Mouse (Mus musculus) hindbrain, embryonic 11.5 days (tissue): Measurements from ENCODE around the gene Mecom. TPM values are rescaled to one million over a fixed set of nuclear protein-coding genes. Genes with fewer than 3 reads are reported as not detected.

ENCODE experiments used
- ATAC-seq: fragments of 200-750 bp; cut with Nextera tagmentation; 2 replicates; pipeline ENCODE4 v1.8.0; 2017; ENCODE audit warnings: mild to moderate bottlenecking, moderate TSS enrichment, moderate library complexity; ENCODE audit not compliant: low FRiP score
- DNase-seq: peaks from one replicate; pipeline ENCODE4 v3.0.0-alpha.2; 2015; ENCODE audit warnings: low spot score
- H3K27ac ChIP-seq: fragments of 300-500 bp; sonication (generic); 2 replicates; pipeline ENCODE4 v1.5.1; 2014; ENCODE audit warnings: mild to moderate bottlenecking, low read depth, low read length
- H3K27me3 ChIP-seq: fragments of 300-500 bp; sonication (generic); 2 replicates; pipeline ENCODE4 v1.6.1; 2014; ENCODE audit warnings: mild to moderate bottlenecking, low read length, moderate library complexity, mixed read lengths; ENCODE audit not compliant: control insufficient read depth, insufficient read depth
- H3K36me3 ChIP-seq: fragments of 300-500 bp; sonication (generic); 2 replicates; pipeline ENCODE4 v1.6.1; 2014; ENCODE audit warnings: mild to moderate bottlenecking, low read length, moderate library complexity, mixed read lengths; ENCODE audit not compliant: control insufficient read depth, insufficient read depth
- H3K4me1 ChIP-seq: fragments of 300-500 bp; sonication (generic); replicated peaks from 2 replicates; pipeline ENCODE4 v1.6.1; 2014; ENCODE audit warnings: low read length, mixed read lengths; ENCODE audit not compliant: control insufficient read depth, insufficient read depth
- H3K4me2 ChIP-seq: fragments of 300-500 bp; sonication (generic); replicated peaks from 2 replicates; pipeline ENCODE4 v1.6.1; 2014; ENCODE audit warnings: mild to moderate bottlenecking, low read depth, low read length
- H3K4me3 ChIP-seq: fragments of 300-500 bp; sonication (generic); 2 replicates; pipeline ENCODE4 v1.5.1; 2014; ENCODE audit warnings: low read depth, low read length
- H3K9ac ChIP-seq: fragments of 300-500 bp; sonication (generic); 2 replicates; pipeline ENCODE4 v1.6.1; 2014; ENCODE audit warnings: low read depth, low read length
- H3K9me3 ChIP-seq: fragments of 300-500 bp; sonication (generic); 2 replicates; pipeline ENCODE4 v1.6.1; 2016; ENCODE audit warnings: low read length; ENCODE audit not compliant: control insufficient read depth
- WGBS: fragments of 180-500 bp; shearing (Covaris S2); extraction: QIAGEN DNeasy Blood & Tissue Kit; methylation state at CpG from one replicate; pipeline ENCODE4 v1.1.7; 2014; 5-methylcytosine and 5-hydroxymethylcytosine counted together
- polyA plus RNA-seq: library from polyadenylated mRNA; unstranded; fragments of >200 nt; fragmentation: Nextera tagmentation; extraction: Ambion mirVana; gene quantifications from 2 replicates; pipeline ENCODE4 v1.2.1, GENCODE M21; 2014

Gene Mecom
- polyA plus RNA-seq, 1 experiment from 2014 or later: 44.3 TPM

DNA sequence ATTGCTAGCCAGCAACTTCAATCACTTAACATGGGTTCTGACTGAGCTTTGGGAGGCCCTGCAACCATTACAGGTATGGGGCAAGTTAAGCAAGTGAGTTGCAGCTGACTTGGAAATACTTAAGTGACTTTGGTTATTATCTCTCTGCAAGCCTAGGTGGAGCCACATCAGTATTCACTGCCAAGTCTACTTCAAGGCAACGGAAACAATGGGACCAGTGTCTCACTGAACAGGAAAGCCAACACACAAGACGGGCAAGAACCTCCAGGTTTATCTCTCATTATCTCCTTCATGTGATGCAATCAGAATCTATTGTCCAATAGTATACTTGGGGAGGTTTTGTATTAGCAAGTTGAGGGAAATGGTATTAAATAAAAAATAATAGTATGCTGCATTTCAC, 415.4 kb downstream of the Mecom start:
- DNase-seq (no peak), ATAC-seq (no peak)
- Histone ChIP-seq H3K9ac (no peak overlapping the region), H3K36me3 (no peaks in the 10 kb centered on the region), H3K27ac (no peak overlapping the region), H3K27me3 (no peaks in the 10 kb centered on the region), H3K4me1 (no peaks in the 10 kb centered on the region), H3K9me3 (no peaks in the 10 kb centered on the region), H3K4me3 (no peak overlapping the region), H3K4me2 (no peak overlapping the region)
- 82% methylated on average over 2 of the region's 2 CpGs for WGBS

GRCm38 (mm10) chr3:30130495-30130894, 417.3 kb downstream of the Mecom start:
- 58% methylated on average over 4 of the region's 4 CpGs for WGBS
- no peak for ATAC-seq

GRCm38 (mm10) chr3:30122618-30123017, 425.2 kb downstream of the Mecom start:
- H3K4me3 ChIP-seq: no peak overlapping the region
- DNase-seq (no peak), ATAC-seq (no peak)
- H3K4me2 ChIP-seq: no peak overlapping the region
- H3K27me3 ChIP-seq: no peaks in the 10 kb centered on the region
- H3K27ac ChIP-seq: no peak overlapping the region
- H3K9ac ChIP-seq: no peak overlapping the region
- no peaks in the 10 kb centered on the region for H3K9me3 ChIP-seq
- WGBS: 94% methylated on average over 3 of the region's 3 CpGs
- no peaks in the 10 kb centered on the region for H3K4me1 ChIP-seq
- no peaks in the 10 kb centered on the region for H3K36me3 ChIP-seq

More at GRCm38 (mm10) chr3:30130495-30130894, 417.3 kb downstream of the Mecom start:
- Histone ChIP-seq H3K4me3 (no peak overlapping the region), H3K36me3 (no peaks in the 10 kb centered on the region), H3K4me2 (no peak overlapping the region), H3K27me3 (no peaks in the 10 kb centered on the region), H3K9ac (no peak overlapping the region), H3K4me1 (no peaks in the 10 kb centered on the region), H3K9me3 (no peaks in the 10 kb centered on the region), H3K27ac (no peak overlapping the region)
- DNase-seq: no peak

DNA sequence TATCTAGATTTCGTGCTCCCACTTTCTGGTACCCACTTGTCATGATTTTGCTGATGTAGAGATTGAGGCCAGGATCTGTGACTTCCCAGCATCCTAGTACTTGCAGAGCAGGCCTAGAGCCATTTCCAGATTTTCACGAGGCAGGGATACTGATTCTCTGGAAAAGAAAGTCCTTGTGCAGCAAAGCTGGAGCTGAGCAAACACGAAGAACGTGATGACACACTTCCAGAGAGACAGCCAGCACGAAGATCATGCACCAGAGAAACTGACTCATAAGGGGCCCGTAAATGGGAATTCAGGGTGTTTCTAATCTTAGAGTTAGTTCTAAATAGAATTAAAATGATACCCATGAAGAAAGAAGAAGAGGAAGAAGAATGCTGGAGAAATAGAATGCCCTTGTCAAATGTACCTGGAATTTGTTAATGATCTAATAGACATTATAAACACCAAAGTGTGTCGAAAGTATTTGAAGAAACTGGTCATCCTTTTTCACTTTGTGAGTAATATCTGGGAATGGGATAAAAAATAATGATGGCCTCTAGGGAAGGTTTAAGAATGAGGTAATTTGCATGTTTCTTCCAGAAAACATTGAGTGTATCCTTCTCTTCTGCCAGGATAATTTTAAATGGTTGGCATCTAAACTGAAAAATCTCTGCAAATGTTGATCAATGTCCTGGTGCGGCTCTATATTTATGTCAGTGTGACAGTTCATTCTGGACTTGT, 426.9 kb downstream of the Mecom start:
- no peak for DNase-seq
- WGBS: 85% methylated on average over 8 of the region's 8 CpGs
- H3K27ac ChIP-seq: no peak overlapping the region

GRCm38 (mm10) chr3:30118594-30119297, 429.1 kb downstream of the Mecom start:
- ATAC-seq: no peak
- no peak for DNase-seq
- no peak overlapping the region for H3K4me3 ChIP-seq
- no peak overlapping the region for H3K9ac ChIP-seq
- H3K4me1 ChIP-seq: no peaks in the 10 kb centered on the region
- WGBS: 84% methylated on average over 7 of the region's 7 CpGs
- H3K36me3 ChIP-seq: no peaks in the 10 kb centered on the region
- no peak overlapping the region for H3K27ac ChIP-seq
- no peaks in the 10 kb centered on the region for H3K9me3 ChIP-seq
- H3K27me3 ChIP-seq: 0 out of 2 replicates have a peak, but pooled peaks cover 2% of the 10 kb centered on the region
- no peak overlapping the region for H3K4me2 ChIP-seq

More for the DNA sequence above, 426.9 kb downstream of the Mecom start:
- Histone ChIP-seq H3K4me1 (no peaks in the 10 kb centered on the region), H3K27me3 (no peaks in the 10 kb centered on the region), H3K9me3 (no peaks in the 10 kb centered on the region), H3K4me2 (no peak overlapping the region), H3K36me3 (no peaks in the 10 kb centered on the region), H3K4me3 (no peak overlapping the region), H3K9ac (no peak overlapping the region)
- no peak for ATAC-seq

GRCm38 (mm10) chr3:30113249-30113770, 434.5 kb downstream of the Mecom start:
- Histone ChIP-seq H3K9me3 (no peaks in the 10 kb centered on the region), H3K27ac (no peak overlapping the region), H3K9ac (no peak overlapping the region), H3K36me3 (no peaks in the 10 kb centered on the region), H3K4me1 (no peaks in the 10 kb centered on the region), H3K27me3 (0 out of 2 replicates have a peak, but pooled peaks cover 2% of the 10 kb centered on the region), H3K4me3 (no peak overlapping the region), H3K4me2 (no peak overlapping the region)
- no peak for DNase-seq
- 15% methylated on average over 3 of the region's 3 CpGs for WGBS
- no peak for ATAC-seq

DNA sequence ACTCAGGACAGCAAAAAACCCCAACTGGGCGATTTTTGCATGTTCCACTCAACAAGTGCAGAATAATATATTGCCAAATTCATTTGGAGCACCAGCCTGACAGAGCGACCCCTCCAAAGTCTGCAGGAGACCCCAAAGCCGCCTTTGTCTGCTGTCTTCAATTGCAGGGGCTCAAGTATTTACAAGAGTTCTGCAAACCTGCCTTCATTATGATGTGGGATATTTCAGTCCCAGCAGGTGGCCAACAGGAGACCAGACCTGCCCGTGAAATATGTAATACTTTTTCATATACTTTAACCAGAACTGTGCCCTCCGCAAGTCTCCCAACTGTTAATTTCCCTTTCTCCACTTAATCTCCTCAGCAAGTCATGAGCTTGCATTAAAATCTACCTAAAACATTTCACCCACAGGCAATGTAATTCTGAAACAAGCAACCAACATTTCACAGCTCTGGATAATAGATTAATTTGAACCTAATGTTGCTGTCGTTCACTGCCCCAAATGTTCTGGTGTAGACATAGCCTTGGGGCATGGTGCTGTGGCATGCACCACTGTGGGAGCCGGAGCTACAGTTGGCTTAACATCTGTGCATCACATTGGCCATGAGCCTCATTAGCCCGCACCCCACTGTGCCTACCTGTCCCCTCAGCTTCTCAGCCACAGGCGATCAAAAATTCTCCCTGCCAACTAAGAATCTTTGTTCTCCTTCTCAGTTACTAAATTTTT, 439.7 kb downstream of the Mecom start:
- H3K27me3 ChIP-seq: no peaks in the 10 kb centered on the region
- ATAC-seq: no peak
- H3K4me3 ChIP-seq: no peak overlapping the region
- no peak for DNase-seq
- H3K9me3 ChIP-seq: no peaks in the 10 kb centered on the region
- 63% methylated on average over 9 of the region's 9 CpGs for WGBS
- no peak overlapping the region for H3K4me2 ChIP-seq
- no peak overlapping the region for H3K9ac ChIP-seq
- no peaks in the 10 kb centered on the region for H3K4me1 ChIP-seq
- no peak overlapping the region for H3K27ac ChIP-seq
- no peaks in the 10 kb centered on the region for H3K36me3 ChIP-seq

DNA sequence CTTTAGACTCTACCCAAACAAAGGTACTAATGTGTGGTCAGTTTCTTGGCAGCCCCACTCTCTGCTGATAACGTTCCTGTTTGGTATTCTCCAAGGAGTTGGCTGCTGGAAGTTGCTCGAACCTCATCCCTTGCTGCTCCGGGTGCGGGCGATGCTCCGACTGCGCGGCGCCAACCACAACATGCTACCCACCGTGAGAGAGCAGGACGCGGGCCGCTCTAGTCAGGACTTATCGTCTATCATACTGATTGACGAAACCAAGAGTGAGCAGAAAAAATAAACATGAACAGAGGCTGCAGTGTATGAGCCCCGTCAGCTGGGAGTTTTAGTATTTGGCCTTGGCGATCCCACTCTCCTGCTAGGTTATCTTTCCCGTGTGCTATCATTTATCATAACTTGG, 441.3 kb downstream of the Mecom start:
- Histone ChIP-seq H3K36me3 (no peaks in the 10 kb centered on the region), H3K27me3 (no peaks in the 10 kb centered on the region), H3K27ac (no peak overlapping the region), H3K9ac (no peak overlapping the region), H3K9me3 (no peaks in the 10 kb centered on the region), H3K4me3 (no peak overlapping the region), H3K4me1 (no peaks in the 10 kb centered on the region), H3K4me2 (no peak overlapping the region)
- no peak for ATAC-seq
- DNase-seq: no peak
- WGBS: 68% methylated on average over 18 of the region's 18 CpGs
